Mouse (Mus musculus) midbrain, embryonic 16.5 days (tissue): ENCODE data around the gene Fat2. TPM values are rescaled to one million over a fixed set of nuclear protein-coding genes. Genes with fewer than 3 reads are reported as not detected.

ENCODE experiments used
- ATAC-seq: fragments of 200-750 bp; cut with Nextera tagmentation; 2 replicates; pipeline ENCODE4 v1.8.0; 2017; ENCODE audit warnings: moderate TSS enrichment
- H3K27ac ChIP-seq: fragments of 300-500 bp; sonication (generic); 2 replicates; pipeline ENCODE4 v1.5.1; 2014; ENCODE audit warnings: mild to moderate bottlenecking, low read length, mixed read lengths
- H3K27me3 ChIP-seq: fragments of 300-500 bp; sonication (generic); 2 replicates; pipeline ENCODE4 v1.6.1; 2014; ENCODE audit warnings: low read depth, low read length, mixed read lengths; ENCODE audit not compliant: control insufficient read depth, insufficient read depth
- H3K36me3 ChIP-seq: fragments of 300-500 bp; sonication (generic); 2 replicates; pipeline ENCODE4 v1.6.1; 2014; ENCODE audit warnings: mild to moderate bottlenecking, low read length, moderate library complexity, mixed read lengths; ENCODE audit not compliant: control insufficient read depth, insufficient read depth
- H3K4me1 ChIP-seq: fragments of 300-500 bp; sonication (generic); 2 replicates; pipeline ENCODE4 v1.6.1; 2014; ENCODE audit warnings: mild to moderate bottlenecking, low read length, mixed read lengths; ENCODE audit not compliant: control insufficient read depth, insufficient read depth
- H3K4me2 ChIP-seq: fragments of 300-500 bp; sonication (generic); 2 replicates; pipeline ENCODE4 v1.6.1; 2014; ENCODE audit warnings: mild to moderate bottlenecking, low read length, mixed read lengths
- H3K4me3 ChIP-seq: fragments of 300-500 bp; sonication (generic); 2 replicates; pipeline ENCODE4 v1.5.1; 2014; ENCODE audit warnings: low read depth, mild to moderate bottlenecking, low read length, moderate library complexity, mixed read lengths
- H3K9ac ChIP-seq: fragments of 300-500 bp; sonication (generic); 2 replicates; pipeline ENCODE4 v1.6.1; 2014; ENCODE audit warnings: low read depth, low read length, mixed read lengths
- H3K9me3 ChIP-seq: fragments of 300-500 bp; sonication (generic); replicated peaks from 2 replicates; pipeline ENCODE4 v1.6.1; 2014; ENCODE audit warnings: mild to moderate bottlenecking, low read length, mixed read lengths; ENCODE audit not compliant: control insufficient read depth, poor library complexity, severe bottlenecking
- WGBS: fragments of 180-500 bp; shearing (Covaris S2); extraction: QIAGEN DNeasy Blood & Tissue Kit; methylation state at CpG from one replicate; pipeline ENCODE4 v1.1.7; 2014; 5-methylcytosine and 5-hydroxymethylcytosine counted together
- polyA plus RNA-seq: library from polyadenylated mRNA; unstranded; fragments of >200 nt; fragmentation: Nextera tagmentation; extraction: Ambion mirVana; gene quantifications from 2 replicates; pipeline ENCODE4 v1.2.1, GENCODE M21; 2015

The Fat2 gene
- polyA plus RNA-seq, 1 experiment from 2014 or later = 0.08 TPM

GRCm38 (mm10) chr11:55214978-55215377, 121.4 kb downstream of the Fat2 start:
- no peak for ATAC-seq
- Histone ChIP-seq H3K4me3 (no peak overlapping the region), H3K27me3 (no peaks in the 10 kb centered on the region), H3K9ac (no peak overlapping the region), H3K4me2 (no peak overlapping the region), H3K27ac (no peak overlapping the region), H3K36me3 (no peaks in the 10 kb centered on the region; the same call in 1 of the 2 replicates), H3K9me3 (no peaks in the 10 kb centered on the region), H3K4me1 (no peaks in the 10 kb centered on the region)
- WGBS = 89% methylated on average over 3 of the region's 3 CpGs

GRCm38 (mm10) chr11:55214161-55214560, 122.2 kb downstream of the Fat2 start:
- Histone ChIP-seq H3K9ac (no peak overlapping the region), H3K4me3 (no peak overlapping the region), H3K4me1 (no peaks in the 10 kb centered on the region), H3K4me2 (no peak overlapping the region), H3K9me3 (no peaks in the 10 kb centered on the region), H3K27ac (no peak overlapping the region), H3K36me3 (no peaks in the 10 kb centered on the region; the same call in 1 of the 2 replicates), H3K27me3 (no peaks in the 10 kb centered on the region)
- WGBS = 94% methylated on average over 5 of the region's 5 CpGs
- no peak for ATAC-seq

- Histone ChIP-seq H3K27ac (no peak overlapping the region), H3K27me3 (no peaks in the 10 kb centered on the region), H3K9me3 (no peaks in the 10 kb centered on the region), H3K9ac (no peak overlapping the region), H3K36me3 (no peaks in the 10 kb centered on the region; the same call in 1 of the 2 replicates), H3K4me3 (no peak overlapping the region), H3K4me1 (no peaks in the 10 kb centered on the region), H3K4me2 (no peak overlapping the region)
- ATAC-seq = no peak
- WGBS = 92% methylated on average over 4 of the region's 4 CpGs
Observed at GRCm38 (mm10) chr11:55213518-55213917, 122.8 kb downstream of the Fat2 start.

- ATAC-seq = no peak
Observed at GRCm38 (mm10) chr11:55209626-55210353, 126.6 kb downstream of the Fat2 start.

GRCm38 (mm10) chr11:55209032-55209431, 127.3 kb downstream of the Fat2 start:
- 77% methylated on average over 2 of the region's 2 CpGs for WGBS
- no peaks in the 10 kb centered on the region for H3K27me3 ChIP-seq
- no peak overlapping the region for H3K4me2 ChIP-seq
- peaks cover 12% of the 10 kb centered on the region for H3K4me1 ChIP-seq
- H3K9me3 ChIP-seq = no peaks in the 10 kb centered on the region
- H3K4me3 ChIP-seq = no peak overlapping the region
- H3K27ac ChIP-seq = no peak overlapping the region
- H3K9ac ChIP-seq = no peak overlapping the region
- H3K36me3 ChIP-seq = no peaks in the 10 kb centered on the region; the same call in 1 of the 2 replicates
- no peak for ATAC-seq

More at GRCm38 (mm10) chr11:55209626-55210353, 126.6 kb downstream of the Fat2 start:
- H3K9me3 ChIP-seq = no peaks in the 10 kb centered on the region
- H3K27ac ChIP-seq = no peak overlapping the region
- H3K9ac ChIP-seq = no peak overlapping the region
- H3K4me3 ChIP-seq = no peak overlapping the region
- H3K4me2 ChIP-seq = no peak overlapping the region
- WGBS = 87% methylated on average over 6 of the region's 6 CpGs
- H3K36me3 ChIP-seq = no peaks in the 10 kb centered on the region; the same call in 1 of the 2 replicates
- no peaks in the 10 kb centered on the region for H3K27me3 ChIP-seq
- peaks cover 12% of the 10 kb centered on the region for H3K4me1 ChIP-seq

GRCm38 (mm10) chr11:55208001-55208690, 128.2 kb downstream of the Fat2 start:
- Histone ChIP-seq H3K27ac (no peak overlapping the region), H3K9me3 (no peaks in the 10 kb centered on the region), H3K36me3 (no peaks in the 10 kb centered on the region; the same call in 1 of the 2 replicates), H3K4me2 (no peak overlapping the region), H3K4me1 (peaks cover 12% of the 10 kb centered on the region), H3K4me3 (no peak overlapping the region), H3K9ac (no peak overlapping the region), H3K27me3 (no peaks in the 10 kb centered on the region)
- WGBS = 59% methylated on average over 6 of the region's 6 CpGs
- no peak for ATAC-seq

- 5% methylated on average over 17 of the region's 17 CpGs for WGBS
- Histone ChIP-seq H3K9ac (peak overlapping the region; percentile 88), H3K4me3 (peak overlapping the region; percentile 87), H3K27me3 (no peaks in the 10 kb centered on the region), H3K36me3 (no peaks in the 10 kb centered on the region), H3K4me2 (peak overlapping the region; percentile 67), H3K9me3 (no peaks in the 10 kb centered on the region), H3K27ac (peak overlapping the region; percentile 47), H3K4me1 (peaks cover 12% of the 10 kb centered on the region)
- peak; percentile 49 for ATAC-seq
Observed at GRCm38 (mm10) chr11:55204602-55205001, 131.8 kb downstream of the Fat2 start.

- under 1% methylated on average over 31 of the region's 31 CpGs for WGBS
Observed at GRCm38 (mm10) chr11:55204159-55204596, 132.2 kb downstream of the Fat2 start, which contains the start of gene Slc36a1. TSS of gene Slc36a1 (plus strand) at chr11:55204350.

More at GRCm38 (mm10) chr11:55204159-55204596, 132.2 kb downstream of the Fat2 start, which contains the start of gene Slc36a1:
- Histone ChIP-seq H3K27ac (peak within 1 kb of the TSS; percentile 47), H3K36me3 (no peaks in the 10 kb centered on the region), H3K27me3 (no peaks in the 10 kb centered on the region), H3K4me2 (peak within 1 kb of the TSS; percentile 67), H3K9me3 (no peaks in the 10 kb centered on the region), H3K9ac (peak within 1 kb of the TSS; percentile 88), H3K4me3 (peak within 1 kb of the TSS; percentile 87), H3K4me1 (peaks cover 12% of the 10 kb centered on the region)
- peak; percentile 96 for ATAC-seq
